Mouse (Mus musculus): ENCODE measurements around the gene Mia3. TPM values are rescaled to one million over a fixed set of nuclear protein-coding genes. Genes with fewer than 3 reads are reported as not detected.
"Not testable (repeated sequence)": the region's sequence is repeated elsewhere in the genome, so short reads cannot be mapped to it uniquely, and the experiment has no call there.

The Mia3 gene
- polyA plus RNA-seq, 1 experiment = 60.5 TPM

GRCm38 (mm10) chr1:183315783-183316182, 53.6 kb downstream of the Mia3 start:
- WGBS = 94% methylated on average over 2 of the region's 2 CpGs
- Histone ChIP-seq H3K36me3 (ENCODE audit: control insufficient read depth, insufficient read depth, low read length) (no peaks in the 10 kb centered on the region), H3K4me3 (ENCODE audit: insufficient read depth, low read depth, low read length) (no peak overlapping the region), H3K4me1 (ENCODE audit: control insufficient read depth, insufficient read depth, low read length) (no peaks in the 10 kb centered on the region), H3K27me3 (replicated peaks; ENCODE audit: control insufficient read depth, insufficient read depth, low read length) (no peaks in the 10 kb centered on the region), H3K27ac (ENCODE audit: insufficient read depth, low read depth, low read length) (no peak overlapping the region)
- DNase-seq = peak; percentile 14
- TF ChIP-seq CTCF (conservative IDR thresholded peaks at IDR 0.05; ENCODE audit: insufficient read depth, insufficient read length, low read depth, low read length) (no peak), POLR2A (IDR thresholded peaks at IDR 0.05; ENCODE audit: low read depth, low read length) (no peak)

- no peak for TF ChIP-seq CTCF (conservative IDR thresholded peaks at IDR 0.05; ENCODE audit: insufficient read depth, insufficient read length, low read depth, low read length)
- H3K4me1 ChIP-seq (ENCODE audit: control insufficient read depth, insufficient read depth, low read length) = no peaks in the 10 kb centered on the region
- 88% methylated on average over 2 of the region's 2 CpGs for WGBS
- no peak for DNase-seq
- no peaks in the 10 kb centered on the region for H3K27me3 ChIP-seq (replicated peaks; ENCODE audit: control insufficient read depth, insufficient read depth, low read length)
- H3K36me3 ChIP-seq (ENCODE audit: control insufficient read depth, insufficient read depth, low read length) = no peaks in the 10 kb centered on the region; the same call in 1 of the 2 replicates
- no peak overlapping the region for H3K27ac ChIP-seq (ENCODE audit: insufficient read depth, low read depth, low read length)
- no peak overlapping the region for H3K4me3 ChIP-seq (ENCODE audit: insufficient read depth, low read depth, low read length)
These were observed 57.3 kb downstream of the Mia3 start for GRCm38 (mm10) chr1:183312076-183312475.

GRCm38 (mm10) chr1:183309601-183310000, 59.8 kb downstream of the Mia3 start:
- 89% methylated on average over 2 of the region's 2 CpGs for WGBS
- not testable (repeated sequence) for H3K27ac ChIP-seq (ENCODE audit: insufficient read depth, low read depth, low read length); DNase-seq; H3K36me3 ChIP-seq (ENCODE audit: control insufficient read depth, insufficient read depth, low read length); H3K4me3 ChIP-seq (ENCODE audit: insufficient read depth, low read depth, low read length); H3K4me1 ChIP-seq (ENCODE audit: control insufficient read depth, insufficient read depth, low read length); H3K27me3 ChIP-seq (replicated peaks; ENCODE audit: control insufficient read depth, insufficient read depth, low read length)

GRCm38 (mm10) chr1:183308476-183308875, 60.9 kb downstream of the Mia3 start:
- no peak overlapping the region for H3K4me3 ChIP-seq (ENCODE audit: insufficient read depth, low read depth, low read length)
- WGBS = 87% methylated on average over 1 of the region's 1 CpGs
- no peak for DNase-seq

GRCm38 (mm10) chr1:183307555-183307954, 61.8 kb downstream of the Mia3 start:
- whole genome bisulfite sequencing = 70% methylated on average over 3 of the region's 3 CpGs
- no peak for DNase-seq
- H3K4me1 ChIP-seq (ENCODE audit: control insufficient read depth, insufficient read depth, low read length) = no peaks in the 10 kb centered on the region

More at GRCm38 (mm10) chr1:183308476-183308875, 60.9 kb downstream of the Mia3 start:
- Histone ChIP-seq H3K27me3 (replicated peaks; ENCODE audit: control insufficient read depth, insufficient read depth, low read length) (no peaks in the 10 kb centered on the region), H3K27ac (ENCODE audit: insufficient read depth, low read depth, low read length) (no peak overlapping the region), H3K4me1 (ENCODE audit: control insufficient read depth, insufficient read depth, low read length) (no peaks in the 10 kb centered on the region), H3K36me3 (ENCODE audit: control insufficient read depth, insufficient read depth, low read length) (no peaks in the 10 kb centered on the region; the same call in 1 of the 2 replicates)
- TF ChIP-seq CTCF (conservative IDR thresholded peaks at IDR 0.05; ENCODE audit: insufficient read depth, insufficient read length, low read depth, low read length) (no peak), POLR2A (IDR thresholded peaks at IDR 0.05; ENCODE audit: low read depth, low read length) (no peak)

DNA sequence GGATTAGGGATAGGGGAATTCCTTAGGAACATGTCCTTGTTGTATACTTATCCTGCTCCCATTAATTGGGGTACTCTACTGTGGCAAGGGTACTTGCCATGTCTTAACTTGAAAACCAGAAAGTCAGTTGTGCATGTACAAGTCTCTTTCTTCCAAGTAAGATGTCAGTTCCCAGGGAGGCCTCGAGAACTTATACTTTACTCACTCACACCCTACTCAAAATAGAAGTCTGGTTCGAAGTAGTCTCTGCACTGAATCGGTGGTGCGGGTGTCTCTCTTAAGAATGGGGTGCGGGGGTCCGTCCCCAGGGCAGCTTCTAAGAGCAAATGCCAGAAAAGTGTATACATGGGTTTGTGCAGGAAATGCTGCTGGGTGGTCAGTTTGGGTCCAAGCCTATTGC, 70.2 kb downstream of the Mia3 start:
- Histone ChIP-seq H3K4me1 (ENCODE audit: control insufficient read depth, insufficient read depth, low read length) (no peaks in the 10 kb centered on the region), H3K27ac (ENCODE audit: insufficient read depth, low read depth, low read length) (no peak overlapping the region), H3K4me3 (ENCODE audit: insufficient read depth, low read depth, low read length) (no peak overlapping the region), H3K27me3 (replicated peaks; ENCODE audit: control insufficient read depth, insufficient read depth, low read length) (no peaks in the 10 kb centered on the region), H3K36me3 (ENCODE audit: control insufficient read depth, insufficient read depth, low read length) (no peaks in the 10 kb centered on the region)
- 87% methylated on average over 6 of the region's 6 CpGs for WGBS
- peak; percentile 98 for DNase-seq
- no peak for TF ChIP-seq POLR2A (IDR thresholded peaks at IDR 0.05; ENCODE audit: low read depth, low read length)
- no peak for TF ChIP-seq CTCF (conservative IDR thresholded peaks at IDR 0.05; ENCODE audit: insufficient read depth, insufficient read length, low read depth, low read length)

More at GRCm38 (mm10) chr1:183307555-183307954, 61.8 kb downstream of the Mia3 start:
- H3K4me3 ChIP-seq (ENCODE audit: insufficient read depth, low read depth, low read length) = no peak overlapping the region
- no peaks in the 10 kb centered on the region for H3K27me3 ChIP-seq (replicated peaks; ENCODE audit: control insufficient read depth, insufficient read depth, low read length)
- no peak overlapping the region for H3K27ac ChIP-seq (ENCODE audit: insufficient read depth, low read depth, low read length)
- TF ChIP-seq CTCF (conservative IDR thresholded peaks at IDR 0.05; ENCODE audit: insufficient read depth, insufficient read length, low read depth, low read length) (no peak), POLR2A (IDR thresholded peaks at IDR 0.05; ENCODE audit: low read depth, low read length) (no peak)
- H3K36me3 ChIP-seq (ENCODE audit: control insufficient read depth, insufficient read depth, low read length) = no peaks in the 10 kb centered on the region; the same call in 1 of the 2 replicates

GRCm38 (mm10) chr1:183297886-183298489, 71.4 kb downstream of the Mia3 start:
- H3K36me3 ChIP-seq (ENCODE audit: control insufficient read depth, insufficient read depth, low read length) = no peaks in the 10 kb centered on the region; the same call in 1 of the 2 replicates
- peak overlapping the region; percentile 83 for H3K4me3 ChIP-seq (ENCODE audit: insufficient read depth, low read depth, low read length)
- TF ChIP-seq CTCF (conservative IDR thresholded peaks at IDR 0.05; ENCODE audit: insufficient read depth, insufficient read length, low read depth, low read length) = no peak
- TF ChIP-seq POLR2A (IDR thresholded peaks at IDR 0.05; ENCODE audit: low read depth, low read length) = no peak
- H3K27ac ChIP-seq (ENCODE audit: insufficient read depth, low read depth, low read length) = peak overlapping the region; percentile 12; the same call in 1 of the 2 replicates
- 1% methylated on average over 20 of the region's 20 CpGs for WGBS
- H3K4me1 ChIP-seq (ENCODE audit: control insufficient read depth, insufficient read depth, low read length) = no peaks in the 10 kb centered on the region
- peak; percentile 57 for DNase-seq
- H3K27me3 ChIP-seq (replicated peaks; ENCODE audit: control insufficient read depth, insufficient read depth, low read length) = no peaks in the 10 kb centered on the region
